Comparison of ENCODE assay signal across 9 mouse cellular contexts in the genomic region with DNA sequence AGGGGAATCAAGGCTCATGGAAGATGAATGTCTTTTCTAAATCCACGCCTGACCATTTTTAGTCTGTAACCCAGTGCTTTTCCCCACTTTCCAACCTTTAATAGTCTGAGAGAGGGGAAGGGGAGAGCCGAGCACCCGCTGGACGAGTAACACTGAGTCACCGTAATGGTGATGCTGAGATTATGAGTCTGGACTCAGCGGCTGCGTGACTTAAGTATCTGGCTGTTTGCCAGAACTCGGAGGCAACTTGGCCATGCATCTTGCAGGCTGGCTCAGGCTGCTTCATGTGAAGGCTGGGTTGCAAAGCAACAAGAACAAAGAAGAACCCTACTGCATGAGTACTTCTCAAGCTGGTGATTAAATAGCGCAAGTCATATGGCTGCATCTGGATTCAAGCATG. TPM values are rescaled to one million over a fixed set of nuclear protein-coding genes. Genes with fewer than 3 reads are reported as not detected.
DNase-seq lines count a peak whose midpoint lies in the region; ATAC-seq and TF ChIP-seq lines count a peak whose summit lies in the region.
"Had no signal": no experiment of that assay in that cellular context is flagged by ENCODE, and none has a peak within 500 bp of the region (broad histone marks: within the 10 kb centered on the region; RNA-seq: fewer than 3 reads in every experiment).

No protein-coding gene starts in this region.

- ATAC-seq in frontal cortex, adult (ENCODE audit: low TSS enrichment): peak; percentile 38; the same call in 1 of the 2 replicates
- ATAC-seq in lung, embryonic 14.5 days (ENCODE audit: insufficient read depth): peak; percentile 94
- ATAC-seq in megakaryocyte, adult 5-6 weeks (ENCODE audit: poor library complexity, severe bottlenecking): no peak
- no peak for ATAC-seq in granulocyte monocyte progenitor cell, adult 5-6 weeks (replicated peaks; ENCODE audit: poor library complexity, severe bottlenecking)

- DNase-seq in frontal cortex, postnatal 14 days (ENCODE audit: low spot score in 2 of 2): no peak
- peak; percentile 64 for DNase-seq in retina, postnatal 1 day
- DNase-seq in retina, embryonic 14.5 days (ENCODE audit: low spot score): no peak
- peak; percentile 84 for DNase-seq in fibroblast of lung, adult 2 months (ENCODE audit: low read depth)
- peak; percentile 94 for DNase-seq in lung, embryonic 14.5 days

- no peaks in the 10 kb centered on the region for H3K4me1 ChIP-seq in lung, embryonic 14.5 days (ENCODE audit: insufficient read depth)

- H3K36me3 ChIP-seq in lung, embryonic 14.5 days (ENCODE audit: insufficient read depth): no peaks in the 10 kb centered on the region
- H3K36me3 ChIP-seq: midbrain, embryonic 12.5 days had no signal

- H3K4me3 ChIP-seq in lung, embryonic 14.5 days (ENCODE audit: low read depth, low read length): no peak overlapping the region
- H3K4me3 ChIP-seq: midbrain, embryonic 12.5 days had no signal

- H3K27ac ChIP-seq in lung, embryonic 14.5 days (ENCODE audit: low read depth): no peak overlapping the region
- H3K27ac ChIP-seq: midbrain, embryonic 12.5 days had no signal

- H3K9me3 ChIP-seq in lung, embryonic 14.5 days (ENCODE audit: low read depth, low read length): no peaks in the 10 kb centered on the region
- H3K9me3 ChIP-seq: midbrain, embryonic 12.5 days had no signal

- peak overlapping the region; percentile 35; the same call in 1 of the 2 replicates for H3K4me2 ChIP-seq in lung, embryonic 14.5 days
- H3K4me2 ChIP-seq: midbrain, embryonic 12.5 days had no signal

- no peak overlapping the region for H3K9ac ChIP-seq in lung, embryonic 14.5 days
- H3K9ac ChIP-seq: midbrain, embryonic 12.5 days had no signal

- H3K27me3 ChIP-seq in lung, embryonic 14.5 days (ENCODE audit: insufficient read depth, low read length): no peaks in the 10 kb centered on the region
- H3K27me3 ChIP-seq: midbrain, embryonic 12.5 days had no signal

- no peak for TF ChIP-seq CTCF in lung, embryonic 14.5 days (IDR thresholded peaks at IDR 0.05; ENCODE audit: low read depth)

- 11% methylated on average over 9 of the region's 9 CpGs for WGBS in lung, embryonic 14.5 days

RNA-seq across cellular contexts. Expression of a gene that starts 37.1 kb away (rescaled TPM):
- 213 and 219 TPM in 2 replicates for polyA plus RNA-seq in lung, embryonic 14.5 days (2014; fragmentation: Nextera tagmentation; extraction: Ambion mirVana)
- 158 and 172 TPM in 2 replicates for total RNA-seq in megakaryocyte, adult 5-6 weeks (2015)
- total RNA-seq in megakaryocyte, adult 5-6 weeks (2017): 132 and 146 TPM in 2 replicates
- 214 and 233 TPM in 2 replicates for total RNA-seq in granulocyte monocyte progenitor cell, adult 5-6 weeks (2014; fragmentation: Nextera tagmentation)
- total RNA-seq in granulocyte monocyte progenitor cell, adult 5-6 weeks (2017): 337 and 338 TPM in 2 replicates

Comparison
In these comparisons a context has a peak if more than half of its experiments do, and no peak if none do; other contexts are left out.
1. DNase-seq: peak in retina, postnatal 1 day (single experiment), fibroblast of lung, adult 2 months (single experiment) and lung, embryonic 14.5 days (single experiment); none in frontal cortex, postnatal 14 days (0 of 2) and retina, embryonic 14.5 days (single experiment).
2. ATAC-seq: peak in frontal cortex, adult (single experiment) and lung, embryonic 14.5 days (single experiment); none in megakaryocyte, adult 5-6 weeks (single experiment) and granulocyte monocyte progenitor cell, adult 5-6 weeks (single experiment).